Mouse (Mus musculus) megakaryocyte, embryonic 14.5 days (primary cell): ENCODE measurements around the gene Antxr1.

Experiments used
- FLI1 ChIP-seq: IDR thresholded peaks from 2 replicates; pipeline ENCODE4 v1.6.1; 2012; ENCODE audit warnings: low read length, inconsistent platforms, mixed read lengths
- GATA1 ChIP-seq: IDR thresholded peaks from 3 replicates; pipeline ENCODE4 v1.6.1; 2012; ENCODE audit warnings: mixed read lengths, low read length, inconsistent platforms, borderline replicate concordance

DNA sequence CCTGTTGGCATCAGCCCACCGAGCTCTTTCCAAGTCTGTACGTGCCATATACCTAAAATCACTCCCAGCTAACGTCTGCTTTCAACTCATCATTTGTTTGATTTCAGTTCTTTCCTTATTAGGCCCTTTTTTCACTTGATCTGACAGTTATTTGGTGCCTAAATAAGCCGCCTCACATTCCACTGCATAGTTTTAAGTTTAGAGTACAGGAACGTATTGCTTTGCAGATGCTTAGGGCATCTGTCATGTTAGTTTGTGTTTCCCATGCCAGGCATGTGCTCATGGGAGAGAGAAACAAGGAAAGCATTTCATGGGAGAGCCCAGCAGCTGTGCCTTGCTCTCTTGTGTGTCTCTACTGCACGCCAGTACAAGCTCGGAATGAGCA is 50.3 kb downstream of the Antxr1 start:
- TF ChIP-seq GATA1: no peak
- TF ChIP-seq FLI1: no peak
